Mouse (Mus musculus): ENCODE measurements at regions not wholly inside any gene's neighbourhood (a gene's known extent, or its start where the extent isn't known, plus 50 kb on each side); places are given as distances from the start of the nearest gene placed in this dataset.

- DNase-seq = no peak
Measured at GRCm38 (mm10) chr9:116227738-116228137, 52.6 kb upstream of the Tgfbr2 start.

Measured in kidney, postnatal 4 days (tissue).